Mouse (Mus musculus): ENCODE results near the gene Lbx2. TPM values are rescaled to one million over a fixed set of nuclear protein-coding genes. Genes with fewer than 3 reads are reported as not detected.

Lbx2 gene
- polyA plus RNA-seq, 1 experiment = 0.78 TPM

DNA sequence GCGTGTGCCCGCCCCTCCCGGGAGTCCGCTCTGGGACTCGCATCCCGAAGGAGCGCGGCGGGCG lies 16.1 kb upstream of the Lbx2 start, which contains the start of gene Tlx2:
TSS of gene Tlx2 (minus strand) at position 47 of the 64 bp plus-strand sequence.
- H3K4me1 ChIP-seq (ENCODE audit: control insufficient read depth, insufficient read depth, low read length) = peaks cover 3% of the 10 kb centered on the region; the same call in 1 of the 2 replicates
- TF ChIP-seq POLR2A (IDR thresholded peaks at IDR 0.05; ENCODE audit: borderline replicate concordance, low read depth, low read length) (no peak), CTCF (IDR thresholded peaks at IDR 0.05; ENCODE audit: low read depth, low read length) (no peak)
- no peak within 1 kb of the TSS for H3K27ac ChIP-seq (ENCODE audit: insufficient read depth, low read depth, low read length)
- H3K4me3 ChIP-seq (ENCODE audit: insufficient read depth, low read length) = peak within 1 kb of the TSS; percentile 27

DNA sequence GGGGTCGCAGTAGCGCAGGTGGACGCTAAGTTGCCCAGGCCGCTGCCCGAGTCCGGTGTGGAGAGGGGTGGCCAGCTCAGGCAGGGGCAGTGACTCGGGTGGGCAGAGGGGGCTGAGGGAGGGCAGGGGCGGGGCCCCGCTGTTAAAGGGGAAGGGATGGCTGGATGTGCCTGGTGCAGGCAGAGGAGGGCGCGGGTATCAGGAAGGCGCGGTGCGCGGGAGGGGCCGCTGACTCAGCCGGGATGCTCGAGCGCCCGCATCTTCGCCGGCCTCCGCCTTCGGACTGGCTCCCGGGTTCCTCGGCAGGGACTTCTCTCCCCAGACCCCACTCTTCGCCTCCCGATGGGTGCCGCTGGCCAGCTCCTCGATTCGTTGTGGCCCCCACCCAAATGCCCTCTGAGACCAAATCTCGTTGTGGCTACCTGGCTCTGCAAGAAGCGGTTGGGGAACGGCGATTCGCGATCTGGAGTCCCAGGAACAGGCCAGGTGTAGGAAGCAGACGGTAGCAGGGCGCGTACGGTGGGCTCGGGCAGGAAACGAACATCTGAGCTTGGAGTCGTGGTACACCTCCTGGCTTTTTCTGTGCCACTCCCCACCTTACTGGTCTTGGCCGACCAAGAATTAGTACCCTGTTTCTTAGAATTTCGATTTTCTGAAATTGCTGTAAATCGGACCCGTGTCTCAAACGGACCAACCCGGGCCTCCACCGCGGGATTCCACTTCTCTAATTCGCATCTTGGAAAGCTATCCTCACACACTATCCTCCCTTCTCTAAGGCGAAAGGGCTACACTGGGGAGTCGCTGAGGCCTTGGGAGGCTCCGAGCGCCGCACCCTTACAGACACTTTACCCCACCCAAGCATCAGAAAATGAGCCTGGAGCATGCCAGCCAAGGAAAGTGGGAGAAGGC lies 15.6 kb upstream of the Lbx2 start:
- TF ChIP-seq POLR2A (IDR thresholded peaks at IDR 0.05; ENCODE audit: borderline replicate concordance, low read depth, low read length) = no peak
- TF ChIP-seq CTCF (IDR thresholded peaks at IDR 0.05; ENCODE audit: low read depth, low read length) = no peak
- Histone ChIP-seq H3K4me1 (ENCODE audit: control insufficient read depth, insufficient read depth, low read length) (peaks cover 3% of the 10 kb centered on the region; the same call in 1 of the 2 replicates), H3K4me3 (ENCODE audit: insufficient read depth, low read length) (peak overlapping the region; percentile 27)

GRCm38 (mm10) chr6:83071220-83071619 lies 14.9 kb upstream of the Lbx2 start:
- H3K4me3 ChIP-seq (ENCODE audit: insufficient read depth, low read length) = peak overlapping the region; percentile 27; the same call in 1 of the 2 replicates
- no peak overlapping the region for H3K27ac ChIP-seq (ENCODE audit: insufficient read depth, low read depth, low read length)
- TF ChIP-seq POLR2A (IDR thresholded peaks at IDR 0.05; ENCODE audit: borderline replicate concordance, low read depth, low read length) (no peak), CTCF (IDR thresholded peaks at IDR 0.05; ENCODE audit: low read depth, low read length) (no peak)
- peaks cover 3% of the 10 kb centered on the region; the same call in 1 of the 2 replicates for H3K4me1 ChIP-seq (ENCODE audit: control insufficient read depth, insufficient read depth, low read length)

More for the DNA sequence above, 15.6 kb upstream of the Lbx2 start:
- no peak overlapping the region for H3K27ac ChIP-seq (ENCODE audit: insufficient read depth, low read depth, low read length)

- TF ChIP-seq POLR2A (IDR thresholded peaks at IDR 0.05; ENCODE audit: borderline replicate concordance, low read depth, low read length) = no peak
- TF ChIP-seq CTCF (IDR thresholded peaks at IDR 0.05; ENCODE audit: low read depth, low read length) = no peak
- Histone ChIP-seq H3K27ac (ENCODE audit: insufficient read depth, low read depth, low read length) (no peak overlapping the region), H3K4me1 (ENCODE audit: control insufficient read depth, insufficient read depth, low read length) (peaks cover 9% of the 10 kb centered on the region)
Measured at GRCm38 (mm10) chr6:83074979-83075378, 11.2 kb upstream of the Lbx2 start.

GRCm38 (mm10) chr6:83077630-83078323 lies 8.4 kb upstream of the Lbx2 start, which contains the start of gene Pcgf1:
Pcgf1 (plus strand) TSS chr6:83077869.
- H3K4me3 ChIP-seq (ENCODE audit: insufficient read depth, low read length) = peak within 1 kb of the TSS; percentile 69
- TF ChIP-seq CTCF (IDR thresholded peaks at IDR 0.05; ENCODE audit: low read depth, low read length) = no peak
- no peak for TF ChIP-seq POLR2A (IDR thresholded peaks at IDR 0.05; ENCODE audit: borderline replicate concordance, low read depth, low read length)
- peaks cover 6% of the 10 kb centered on the region; the same call in 1 of the 2 replicates for H3K4me1 ChIP-seq (ENCODE audit: control insufficient read depth, insufficient read depth, low read length)
- peak within 1 kb of the TSS; percentile 65 for H3K27ac ChIP-seq (ENCODE audit: insufficient read depth, low read depth, low read length)

More at GRCm38 (mm10) chr6:83074979-83075378, 11.2 kb upstream of the Lbx2 start:
- no peak overlapping the region for H3K4me3 ChIP-seq (ENCODE audit: insufficient read depth, low read length)

DNA sequence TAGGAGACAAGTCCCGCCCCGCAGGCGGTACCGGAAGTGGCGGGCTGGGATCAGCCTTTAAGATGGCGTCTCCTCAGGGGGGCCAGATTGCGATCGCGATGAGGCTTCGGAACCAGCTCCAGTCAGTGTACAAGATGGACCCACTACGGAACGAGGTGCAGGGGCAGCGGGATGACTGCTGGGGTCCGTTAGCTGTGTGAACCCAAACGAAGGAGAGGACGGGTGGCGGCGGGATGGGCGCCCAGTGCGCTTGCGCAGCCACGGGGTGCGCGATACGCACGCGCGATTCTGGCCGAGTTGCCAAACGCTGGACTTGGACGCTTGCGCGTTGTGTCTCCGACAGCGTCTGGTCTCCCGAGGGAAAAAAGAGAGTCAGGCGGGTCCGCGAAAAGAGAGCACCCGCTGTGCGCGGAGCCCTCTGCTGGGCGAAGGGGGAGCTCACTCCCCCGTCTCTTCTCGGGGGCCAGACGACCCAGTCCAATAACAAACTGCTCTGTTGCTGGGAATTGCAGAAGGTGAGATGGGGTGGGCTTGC lies 7.8 kb upstream of the Lbx2 start:
- peaks cover 6% of the 10 kb centered on the region; the same call in 1 of the 2 replicates for H3K4me1 ChIP-seq (ENCODE audit: control insufficient read depth, insufficient read depth, low read length)
- peak overlapping the region; percentile 69 for H3K4me3 ChIP-seq (ENCODE audit: insufficient read depth, low read length)
- peak overlapping the region; percentile 65 for H3K27ac ChIP-seq (ENCODE audit: insufficient read depth, low read depth, low read length)
- TF ChIP-seq POLR2A (IDR thresholded peaks at IDR 0.05; ENCODE audit: borderline replicate concordance, low read depth, low read length) = no peak
- 0 out of 2 replicates have a peak, but pooled peaks have one; percentile 33 for TF ChIP-seq CTCF (IDR thresholded peaks at IDR 0.05; ENCODE audit: low read depth, low read length)

DNA sequence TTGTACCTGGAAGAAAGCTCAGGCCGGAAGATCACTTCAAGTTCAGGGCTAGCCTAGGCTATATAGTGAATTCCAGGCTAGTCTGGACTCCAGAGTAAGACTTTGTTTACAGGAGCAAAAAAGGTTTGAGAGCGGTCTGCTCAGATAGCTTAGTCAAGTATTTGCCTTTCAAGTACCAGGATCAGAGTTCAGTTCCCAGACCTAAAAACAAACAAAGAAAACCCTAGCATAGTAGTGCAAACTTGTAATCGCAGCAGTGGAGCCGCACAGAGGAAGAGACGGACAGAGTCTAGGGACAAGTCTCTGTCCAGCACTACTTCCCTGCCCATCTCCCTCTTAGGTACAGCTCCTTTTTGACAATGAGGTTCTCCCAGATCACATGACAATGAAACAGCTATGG lies 6.0 kb upstream of the Lbx2 start:
- H3K27ac ChIP-seq (ENCODE audit: insufficient read depth, low read depth, low read length) = no peak overlapping the region
- TF ChIP-seq CTCF (IDR thresholded peaks at IDR 0.05; ENCODE audit: low read depth, low read length) (no peak), POLR2A (IDR thresholded peaks at IDR 0.05; ENCODE audit: borderline replicate concordance, low read depth, low read length) (no peak)

DNA sequence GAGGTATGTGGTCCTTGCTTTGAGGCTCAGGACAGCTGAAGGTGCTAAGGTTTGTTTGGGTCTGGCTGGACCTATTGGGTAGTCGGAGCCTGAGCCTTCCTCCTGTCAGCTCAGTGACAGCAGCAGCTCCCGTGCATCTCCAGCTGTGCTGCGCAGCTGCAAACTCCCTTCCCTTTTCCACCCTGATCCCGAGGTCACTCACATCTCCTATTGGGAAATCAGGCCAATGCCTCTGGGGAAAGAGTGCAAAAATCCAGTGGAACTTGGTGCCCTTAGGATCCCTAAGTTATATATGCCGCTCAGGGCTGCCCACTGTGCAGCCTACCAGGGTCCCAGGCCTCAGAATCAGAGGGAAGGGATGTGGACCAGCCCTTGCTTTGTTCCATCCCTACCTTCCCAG lies 2.7 kb upstream of the Lbx2 start:
- TF ChIP-seq POLR2A (IDR thresholded peaks at IDR 0.05; ENCODE audit: borderline replicate concordance, low read depth, low read length) = no peak
- no peak for TF ChIP-seq CTCF (IDR thresholded peaks at IDR 0.05; ENCODE audit: low read depth, low read length)
- H3K27ac ChIP-seq (ENCODE audit: insufficient read depth, low read depth, low read length) = no peak overlapping the region
- peaks cover 6% of the 10 kb centered on the region; the same call in 1 of the 2 replicates for H3K4me1 ChIP-seq (ENCODE audit: control insufficient read depth, insufficient read depth, low read length)
- no peak overlapping the region for H3K4me3 ChIP-seq (ENCODE audit: insufficient read depth, low read length)

More for the DNA sequence above, 6.0 kb upstream of the Lbx2 start:
- H3K4me3 ChIP-seq (ENCODE audit: insufficient read depth, low read length) = no peak overlapping the region
- H3K4me1 ChIP-seq (ENCODE audit: control insufficient read depth, insufficient read depth, low read length) = peaks cover 6% of the 10 kb centered on the region; the same call in 1 of the 2 replicates

DNA sequence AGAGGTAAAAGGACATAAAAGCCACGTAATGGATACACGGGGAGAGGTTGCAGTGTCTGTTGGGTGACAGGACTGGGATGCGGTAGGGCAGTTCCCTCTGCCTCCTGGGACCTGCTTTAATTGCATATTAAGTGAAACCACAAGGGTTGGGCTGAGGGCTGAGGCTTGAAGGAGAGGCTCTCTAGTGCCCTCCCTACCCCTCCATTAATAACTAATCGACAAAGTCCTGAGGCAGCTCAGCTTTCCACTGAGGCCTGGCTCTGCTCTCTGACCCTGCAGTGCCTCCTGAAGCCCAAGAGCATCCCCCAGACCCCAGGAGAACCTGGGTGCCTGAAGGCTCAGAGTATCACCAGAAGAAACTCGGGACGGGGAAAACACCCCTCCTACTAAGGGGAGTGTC lies 1.7 kb upstream of the Lbx2 start:
- Histone ChIP-seq H3K27ac (ENCODE audit: insufficient read depth, low read depth, low read length) (no peak overlapping the region), H3K4me1 (ENCODE audit: control insufficient read depth, insufficient read depth, low read length) (peaks cover 2% of the 10 kb centered on the region; the same call in 1 of the 2 replicates), H3K4me3 (ENCODE audit: insufficient read depth, low read length) (no peak overlapping the region)
- no peak for TF ChIP-seq CTCF (IDR thresholded peaks at IDR 0.05; ENCODE audit: low read depth, low read length)
- no peak for TF ChIP-seq POLR2A (IDR thresholded peaks at IDR 0.05; ENCODE audit: borderline replicate concordance, low read depth, low read length)

All from bone marrow macrophage, adult 2 months (primary cell).